Mouse (Mus musculus) regulatory T cell (primary cell): Measurements from ENCODE around the gene Armc7.
"Not testable (repeated sequence)": the region's sequence is repeated elsewhere in the genome, so short reads cannot be mapped to it uniquely, and the experiment has no call there.

Experiments
- in situ Hi-C: fragments of 300-600 bp; cut with MboI, MseI; formaldehyde crosslinking; loops from one replicate; pipeline ENCODE4 v1.15.1; 2025; ENCODE audit warnings: high pct_unique_total_duplicates

Armc7 gene

DNA sequence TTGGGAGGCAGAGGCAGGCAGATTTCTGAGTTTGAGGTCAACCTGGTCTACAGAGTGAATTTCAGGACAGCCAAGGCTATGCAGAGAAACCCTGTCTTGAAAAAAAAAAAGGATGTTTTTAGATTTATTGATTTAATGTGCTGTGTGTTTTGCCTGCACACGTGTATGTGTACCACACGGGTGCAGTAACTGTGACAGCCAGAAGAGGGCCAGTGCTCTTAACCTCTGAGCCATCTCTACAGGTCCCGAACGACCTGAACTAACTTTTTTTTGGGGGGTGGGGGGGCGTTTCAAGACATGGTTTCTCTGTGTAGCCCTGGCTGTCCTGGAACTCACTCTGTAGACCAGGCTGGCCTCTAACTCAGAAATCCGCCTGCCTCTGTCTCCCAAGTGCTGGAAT lies 20.6 kb upstream of the Armc7 start:
- in situ Hi-C loops: loop anchor here (10.0 to 25.0 kb wide), 2 partner anchors 1093 to 1540 kb away; no protein-coding TSS in a partner anchor

DNA sequence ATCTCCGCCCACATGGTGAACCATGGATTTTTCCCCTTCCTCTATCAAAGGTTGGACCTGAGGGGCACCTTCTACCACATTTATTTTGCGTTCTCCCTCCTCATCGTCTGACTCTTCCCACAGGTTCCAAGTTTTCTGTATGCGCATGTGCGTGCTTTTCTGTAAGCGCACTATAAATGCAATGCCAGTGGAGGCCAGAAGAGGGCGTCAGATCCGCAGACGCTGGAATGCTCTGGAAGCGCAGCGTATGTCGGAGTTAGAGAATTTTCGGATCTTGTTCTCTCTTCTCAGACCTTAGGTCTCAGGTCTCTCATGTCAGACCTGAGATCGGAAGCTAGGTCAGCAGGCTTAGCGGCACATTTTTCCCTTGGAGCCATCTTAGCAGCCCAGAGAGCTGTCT lies 19.8 kb upstream of the Armc7 start:
- in situ Hi-C loops: loop anchor here (10.0 to 25.0 kb wide), 2 partner anchors 1093 to 1539 kb away; no protein-coding TSS in a partner anchor

DNA sequence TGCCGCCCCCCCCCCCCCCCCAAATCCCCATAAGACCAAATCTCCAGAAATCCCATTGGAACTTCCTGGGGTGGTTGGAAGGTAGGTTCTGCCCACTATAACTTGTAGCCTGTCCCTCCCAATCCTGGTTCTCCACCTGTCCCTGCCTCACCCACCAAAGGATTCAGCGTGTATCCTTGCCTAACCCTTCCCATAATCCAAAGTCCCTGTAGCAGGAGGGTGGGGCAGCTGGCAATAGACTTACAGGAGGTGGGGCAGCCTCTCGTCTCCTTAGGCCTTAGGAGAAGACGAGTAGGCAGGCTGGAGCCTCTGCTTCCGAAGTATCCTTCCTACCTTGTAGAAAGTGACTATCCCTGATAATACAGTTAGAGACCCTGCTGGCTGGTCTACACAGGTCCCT lies 19.3 kb upstream of the Armc7 start:
- in situ Hi-C loops: loop anchor here (10.0 to 25.0 kb wide), 2 partner anchors 1094 to 1539 kb away; no protein-coding TSS in a partner anchor

- in situ Hi-C loops: loop anchor here (10.0 to 25.0 kb wide), 2 partner anchors 1095 to 1537 kb away; no protein-coding TSS in a partner anchor
Measured at GRCm38 (mm10) chr11:115457405-115457804, 18.1 kb upstream of the Armc7 start.

DNA sequence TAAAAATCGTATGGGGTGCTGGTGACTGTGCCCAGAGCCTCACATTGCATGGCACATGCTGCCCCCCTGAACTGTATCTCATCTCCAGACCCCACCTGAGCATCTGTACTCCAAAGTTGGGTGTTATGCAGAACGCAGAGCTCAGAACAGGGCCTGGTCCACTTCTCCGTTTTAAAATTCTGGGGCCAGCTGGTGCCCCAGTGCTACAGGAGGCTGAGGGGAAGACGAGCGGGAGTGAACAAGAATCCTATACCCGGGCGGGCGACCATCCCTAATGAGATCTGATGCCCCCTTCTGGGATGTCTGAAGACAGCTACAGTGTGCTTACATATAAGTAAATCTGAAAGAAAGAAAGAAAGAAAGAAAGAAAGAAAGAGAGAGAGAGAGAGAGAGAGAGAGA lies 14.5 kb upstream of the Armc7 start:
- in situ Hi-C loops: loop anchor here (25.0 kb wide), 1 partner anchor 1099 kb away; no protein-coding TSS in a partner anchor

DNA sequence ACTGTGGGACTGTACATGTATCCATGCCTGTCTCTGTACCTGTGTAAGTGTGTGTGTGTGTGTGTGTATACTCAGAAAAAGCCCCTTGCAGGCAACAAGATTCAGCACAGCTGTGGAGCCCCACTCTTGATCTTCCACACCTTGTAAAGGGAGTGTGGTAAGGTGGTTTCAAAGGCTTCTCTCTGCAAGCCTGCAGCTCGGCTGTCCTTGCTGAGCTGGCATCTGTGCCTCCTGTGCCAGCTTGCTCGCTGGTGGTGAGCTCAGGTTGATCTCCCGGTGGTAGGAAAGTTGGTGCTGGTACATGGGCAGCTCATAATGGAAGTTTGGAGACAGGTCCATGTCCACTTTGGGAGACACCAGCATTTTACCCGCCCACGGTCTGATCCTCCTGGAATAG lies 13.6 kb upstream of the Armc7 start:
- in situ Hi-C loops: loop anchor here (25.0 kb wide), 1 partner anchor 1100 kb away; no protein-coding TSS in a partner anchor

- in situ Hi-C loops: loop anchor here (25.0 kb wide), 1 partner anchor 1100 kb away; no protein-coding TSS in a partner anchor
Measured at GRCm38 (mm10) chr11:115462243-115462891, 13.1 kb upstream of the Armc7 start, which contains the start of gene Slc16a5. Slc16a5 (plus strand) TSS chr11:115462474.

DNA sequence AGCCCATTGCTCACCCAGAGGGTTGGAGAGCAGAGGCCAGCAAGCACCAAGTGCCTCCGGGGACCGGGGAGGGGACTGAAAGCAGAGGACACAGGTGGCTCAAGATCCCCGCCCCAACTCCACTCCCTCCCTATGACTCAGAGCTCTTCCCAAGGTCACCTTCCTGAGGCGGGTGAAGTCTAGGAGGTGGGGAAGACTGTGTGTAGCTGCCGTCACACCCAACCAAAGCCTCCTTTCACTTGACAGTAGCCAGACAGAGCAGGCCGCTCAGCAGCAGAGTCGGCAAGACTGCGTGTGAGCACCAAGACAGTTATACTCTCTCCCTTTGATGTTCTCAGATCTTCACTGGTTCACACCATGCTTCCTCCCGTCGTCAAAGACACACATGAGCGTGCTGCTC lies 12.1 kb upstream of the Armc7 start:
- in situ Hi-C loops: loop anchor here (25.0 kb wide), 1 partner anchor 1101 kb away; no protein-coding TSS in a partner anchor

DNA sequence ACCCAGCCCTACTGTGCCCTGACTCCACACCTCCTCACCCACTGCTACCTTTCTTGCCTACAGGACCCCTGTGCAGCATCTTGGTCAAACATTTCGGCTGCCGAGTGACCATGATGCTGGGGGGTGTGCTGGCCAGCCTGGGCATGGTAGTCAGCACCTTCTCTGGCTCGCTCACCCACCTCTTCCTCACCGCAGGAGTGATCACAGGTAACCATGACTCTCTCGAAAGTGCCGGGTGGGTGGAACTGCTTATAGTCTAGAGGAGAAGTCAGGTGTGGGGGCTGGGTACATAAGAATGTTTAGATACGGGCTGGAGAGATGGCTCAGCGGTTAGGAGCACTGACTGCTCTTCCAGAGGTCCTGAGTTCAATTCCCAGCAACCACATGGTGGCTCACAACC lies 10.6 kb upstream of the Armc7 start:
- in situ Hi-C loops: loop anchor here (25.0 kb wide), 1 partner anchor 1103 kb away; no protein-coding TSS in a partner anchor

GRCm38 (mm10) chr11:115467217-115467618 lies 8.2 kb upstream of the Armc7 start:
- in situ Hi-C loops: loop anchor here (25.0 kb wide), 1 partner anchor 1105 kb away; no protein-coding TSS in a partner anchor

DNA sequence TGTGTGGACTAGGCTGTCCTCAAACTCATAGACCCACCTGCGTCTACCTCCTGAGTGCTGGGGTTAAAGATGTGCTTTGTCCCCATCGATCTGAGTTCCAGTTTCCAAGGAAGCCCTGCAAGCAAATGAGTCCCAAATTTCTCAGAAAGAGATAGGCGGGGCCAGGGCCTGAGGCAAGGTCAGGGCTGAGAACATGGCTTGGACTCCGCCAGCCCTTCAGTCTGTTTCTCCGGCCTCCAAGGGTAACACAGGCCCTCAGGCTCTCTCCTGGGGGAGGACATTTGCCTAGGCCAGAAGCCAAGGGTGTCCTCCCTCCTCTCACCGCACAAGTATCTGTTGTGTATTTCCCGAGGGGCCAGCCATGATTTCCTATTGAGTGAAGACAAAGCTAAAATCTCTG lies 3.3 kb upstream of the Armc7 start:
- in situ Hi-C loops: loop anchor here (5.0 to 25.0 kb wide), 3 partner anchors 40 to 1110 kb away; no protein-coding TSS in a partner anchor

DNA sequence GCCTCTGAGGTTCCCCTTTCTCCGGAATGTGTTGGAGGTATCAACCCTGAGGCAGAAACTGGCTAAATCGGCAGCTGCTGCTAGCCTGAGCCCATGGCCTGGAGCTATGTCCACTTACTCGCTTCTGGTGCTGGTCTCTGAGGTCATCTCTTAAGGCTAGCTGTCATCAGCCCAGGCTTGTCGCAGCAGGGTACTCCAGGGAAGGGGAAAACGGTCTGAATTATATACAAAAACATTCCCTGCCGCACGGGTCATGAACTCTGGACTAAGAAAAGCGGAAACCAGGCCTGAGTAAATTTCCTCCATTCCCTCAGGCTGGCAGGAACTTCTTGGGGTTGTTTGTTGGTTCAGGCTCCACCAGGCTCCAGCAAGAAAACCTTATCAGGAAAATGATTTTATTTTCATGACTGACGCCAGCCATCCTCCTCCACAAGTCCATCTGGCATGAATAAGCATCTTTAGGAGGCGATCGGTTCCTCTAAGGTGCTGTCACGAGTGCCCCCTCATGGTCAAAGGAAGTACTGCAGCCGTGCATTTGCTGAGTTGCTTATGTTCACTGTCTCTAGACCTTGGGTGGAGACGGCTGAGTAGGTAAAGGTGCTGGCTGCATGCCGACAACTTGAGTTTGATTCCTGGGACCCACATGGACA lies 1.7 kb upstream of the Armc7 start:
- in situ Hi-C loops: loop anchor here (5.0 to 25.0 kb wide), 3 partner anchors 41 to 1111 kb away; no protein-coding TSS in a partner anchor

GRCm38 (mm10) chr11:115475758-115476237 lies 331 bp downstream of the Armc7 start:
- in situ Hi-C loops: no loop called here

DNA sequence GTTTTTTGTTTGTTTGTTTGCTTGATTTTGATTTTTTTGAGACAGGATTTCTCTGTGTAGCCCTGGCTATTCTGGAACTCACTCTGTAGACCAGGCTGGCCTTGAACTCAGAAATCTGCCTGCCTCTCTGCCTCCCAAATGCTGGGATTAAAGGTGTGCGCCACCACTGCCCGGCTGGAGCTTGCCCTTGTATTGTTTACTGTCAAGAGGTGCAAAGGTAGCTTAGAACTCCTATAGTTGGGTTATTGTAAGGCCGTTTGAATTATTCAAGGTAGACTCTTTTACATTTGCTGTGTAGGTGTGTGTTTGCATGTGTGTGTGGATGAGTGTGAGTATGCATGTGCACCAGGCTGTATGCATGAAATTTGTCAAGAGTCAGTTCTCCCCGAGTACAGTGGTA lies 1.2 kb downstream of the Armc7 start:
- in situ Hi-C loops: not testable (repeated sequence)

DNA sequence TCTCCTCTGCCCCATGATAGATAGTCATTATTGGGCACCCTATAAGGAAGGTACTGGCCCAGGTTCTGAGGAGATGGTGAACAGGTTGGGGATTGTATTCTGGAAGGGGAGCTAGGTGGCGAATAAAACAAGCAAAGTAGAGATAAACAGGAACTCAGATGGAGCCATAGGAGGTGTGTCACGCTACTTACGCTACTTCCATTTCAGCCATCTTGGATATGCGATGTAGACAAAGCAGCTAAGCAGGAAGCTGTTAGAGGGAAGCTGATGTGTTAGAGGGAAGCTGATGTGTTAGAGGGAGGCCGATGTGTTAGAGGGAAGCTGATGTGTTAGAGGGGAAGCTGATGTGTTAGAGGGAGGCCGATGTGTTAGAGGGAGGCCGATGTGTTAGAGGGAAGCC lies 1.9 kb downstream of the Armc7 start:
- in situ Hi-C loops: not testable (repeated sequence)

DNA sequence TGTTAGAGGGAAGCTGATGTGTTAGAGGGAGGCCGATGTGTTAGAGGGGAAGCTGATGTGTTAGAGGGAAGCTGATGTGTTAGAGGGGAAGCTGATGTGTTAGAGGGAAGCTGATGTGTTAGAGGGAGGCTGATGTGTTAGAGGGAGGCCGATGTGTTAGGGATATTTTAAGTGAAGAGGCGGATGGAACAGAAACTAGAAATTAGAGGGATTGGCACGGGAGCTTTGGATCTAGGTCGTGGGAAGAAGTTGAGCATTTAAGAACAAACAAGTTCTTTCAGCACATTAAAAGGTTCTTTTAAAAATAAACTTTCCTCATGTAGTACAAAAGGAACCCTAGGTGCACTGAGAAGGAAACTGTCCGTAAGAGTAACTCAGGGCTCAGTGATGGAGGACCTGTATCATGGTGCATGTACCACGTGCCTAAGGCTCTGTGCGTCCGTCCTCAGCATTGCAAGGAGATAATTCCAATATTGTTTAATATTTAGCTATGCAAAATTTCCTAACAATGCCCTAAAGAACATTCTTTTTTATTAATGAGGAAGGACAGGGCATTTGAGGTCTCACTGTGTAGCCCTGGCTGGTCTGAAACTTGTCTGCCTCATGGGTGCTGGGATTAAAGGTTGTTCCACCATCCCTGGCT lies 3.0 kb downstream of the Armc7 start:
- in situ Hi-C loops: no loop called here

DNA sequence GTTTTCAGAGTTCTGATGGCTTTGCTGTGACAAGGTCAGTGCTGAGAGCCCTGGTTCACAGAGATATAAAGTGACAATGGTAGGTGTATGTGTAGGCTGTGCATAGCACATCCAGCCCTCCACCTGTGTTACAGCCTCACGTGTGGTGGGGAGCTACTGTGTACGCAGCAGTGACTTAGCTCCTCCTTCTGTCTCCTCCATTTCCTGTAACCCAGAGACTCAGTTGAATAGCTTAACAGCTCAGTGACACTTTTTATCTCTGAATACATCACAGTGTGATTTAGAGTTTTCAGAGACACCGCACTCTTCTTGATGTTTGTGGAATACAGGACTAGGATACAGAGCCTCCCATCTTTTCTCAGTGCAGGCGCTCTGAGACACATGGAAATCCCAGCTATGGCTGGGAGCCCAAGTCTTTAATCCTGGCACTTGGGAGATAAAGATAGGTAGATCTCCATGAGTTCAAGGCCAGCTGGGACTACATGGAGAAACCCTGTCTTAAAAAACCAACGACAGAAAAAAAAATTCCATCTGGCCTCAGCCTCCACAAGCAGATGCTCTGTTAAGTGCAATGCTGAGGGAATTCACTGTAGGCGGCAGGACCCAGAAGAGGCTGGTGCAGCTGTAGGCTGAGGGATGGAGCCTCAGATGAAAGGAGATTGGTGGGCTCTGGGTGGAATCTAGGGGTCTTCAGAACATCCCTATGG lies 6.2 kb downstream of the Armc7 start:
- in situ Hi-C loops: no loop called here

DNA sequence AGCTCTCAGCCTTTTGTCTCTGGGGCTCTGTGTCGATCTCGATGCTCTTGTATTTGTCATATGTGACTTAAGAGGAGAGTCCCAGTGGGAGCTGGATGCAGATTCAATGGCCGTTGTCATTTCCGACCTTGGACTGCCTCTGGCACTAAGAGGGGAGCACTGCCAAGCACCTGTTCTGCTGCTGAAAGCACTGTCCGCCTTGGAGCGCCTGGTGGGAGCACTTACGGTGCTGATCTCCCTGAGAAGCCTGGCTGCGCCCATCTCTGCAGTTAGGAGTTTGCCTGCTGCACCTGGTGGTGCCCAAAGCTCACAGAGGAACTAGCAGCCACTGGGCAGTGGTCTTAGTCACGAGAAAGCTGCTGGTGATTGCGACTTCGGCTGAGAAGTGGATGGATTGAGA lies 7.8 kb downstream of the Armc7 start:
- in situ Hi-C loops: no loop called here

- in situ Hi-C loops: no loop called here
Measured at GRCm38 (mm10) chr11:115483726-115484125, 8.3 kb downstream of the Armc7 start.

- in situ Hi-C loops: no loop called here
Measured at GRCm38 (mm10) chr11:115485155-115485554, 9.7 kb downstream of the Armc7 start.

DNA sequence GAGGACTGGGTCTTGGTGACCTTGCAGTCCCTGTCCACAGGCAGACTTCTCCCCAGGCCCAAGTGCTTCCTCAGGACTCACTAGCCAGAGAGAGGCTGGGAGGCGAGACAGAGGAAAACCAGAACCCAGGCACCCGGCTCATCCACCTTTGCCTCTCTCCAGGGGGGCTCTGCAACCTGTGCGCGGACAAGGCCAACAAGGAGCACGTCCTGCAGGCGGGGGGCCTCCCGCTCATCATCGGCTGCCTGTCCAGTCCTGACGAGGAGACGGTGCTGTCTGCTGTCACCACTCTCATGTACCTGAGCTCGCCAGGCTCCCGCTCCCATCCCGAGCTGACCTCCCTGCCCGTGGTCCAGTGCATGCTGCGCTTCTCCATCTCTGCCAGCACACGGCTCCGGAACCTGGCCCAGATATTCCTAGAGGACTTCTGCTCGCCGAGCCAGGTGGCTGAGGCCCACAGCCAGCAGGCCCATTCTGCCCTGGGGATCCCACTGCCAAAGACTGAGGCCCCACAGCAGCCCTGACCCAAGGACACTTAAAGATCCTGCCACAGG lies 13.2 kb downstream of the Armc7 start:
- in situ Hi-C loops: no loop called here
